Mouse (Mus musculus): ENCODE measurements around the gene Pi4k2a.

DNA sequence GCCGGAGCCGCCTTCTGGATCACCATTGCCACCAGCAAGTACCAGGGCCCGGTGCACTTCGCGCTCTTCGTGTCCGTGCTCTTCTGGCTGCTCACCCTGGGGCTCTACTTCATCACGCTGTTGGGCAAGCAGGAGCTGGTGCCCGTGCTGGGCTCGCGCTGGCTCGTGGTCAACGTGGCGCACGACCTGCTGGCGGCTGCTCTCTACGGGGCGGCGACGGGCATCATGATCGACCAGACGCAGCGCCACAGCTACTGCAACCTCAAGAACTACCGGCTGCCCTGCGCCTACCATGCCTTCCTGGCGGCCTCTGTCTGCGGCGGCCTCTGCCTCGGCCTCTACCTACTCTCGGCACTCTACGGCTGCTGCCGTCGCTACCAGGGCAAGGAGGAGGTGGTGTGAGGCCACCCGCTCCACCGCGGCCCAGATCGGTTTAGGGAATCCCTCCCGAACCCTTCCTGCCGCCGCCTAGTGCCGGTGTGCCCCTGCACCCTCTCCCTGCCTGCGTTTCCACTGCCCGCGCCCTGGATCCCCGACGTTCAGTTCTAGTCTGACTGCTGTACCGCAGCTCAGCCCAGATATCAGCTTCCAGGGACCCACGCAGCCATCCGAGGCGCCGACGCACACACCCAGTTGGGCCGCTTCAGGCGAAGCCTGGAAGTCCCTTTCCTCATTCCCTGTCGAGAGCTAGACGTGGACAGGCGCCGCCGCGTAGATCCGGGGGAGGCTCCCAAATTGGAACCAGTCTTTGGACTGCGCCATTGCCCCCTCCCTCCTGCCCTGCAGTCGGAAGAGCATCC is 57.7 kb downstream of the Pi4k2a start:
- no peak for TF ChIP-seq MAX (IDR thresholded peaks at IDR 0.05; ENCODE audit: low read length)
- TF ChIP-seq POLR2A (IDR thresholded peaks at IDR 0.05; ENCODE audit: low read depth, low read length): no peak
- no peak for TF ChIP-seq EP300 (IDR thresholded peaks at IDR 0.05; ENCODE audit: low read length)
- TF ChIP-seq MXI1 (IDR thresholded peaks at IDR 0.05; ENCODE audit: low read depth, low read length): no peak
